Mouse (Mus musculus) CD8-positive naive resting alpha-beta T cell, adult 2 months (primary cell): ENCODE data around the gene Rap1gap2.

Experiments
- DNase-seq, 2 experiments: peaks; one replicate each; pipeline ENCODE4 v3.0.0; 2022; ENCODE audit warnings: low read depth in 2 of 2, low spot score in 2 of 2

Gene Rap1gap2

GRCm38 (mm10) chr11:74546165-74546564 is 64.5 kb downstream of the Rap1gap2 start:
- peak in 1 of 2 experiments; percentile 35 for DNase-seq

GRCm38 (mm10) chr11:74545560-74545959 is 65.2 kb downstream of the Rap1gap2 start:
- DNase-seq: no peak

GRCm38 (mm10) chr11:74537352-74537751 is 73.4 kb downstream of the Rap1gap2 start:
- DNase-seq: no peak

- no peak for DNase-seq
These were observed 74.4 kb downstream of the Rap1gap2 start for GRCm38 (mm10) chr11:74536140-74536842.

GRCm38 (mm10) chr11:74534380-74534779 is 76.3 kb downstream of the Rap1gap2 start:
- DNase-seq: no peak

- no peak for DNase-seq
These were observed 77.7 kb downstream of the Rap1gap2 start for GRCm38 (mm10) chr11:74533050-74533449.

- DNase-seq: no peak
These were observed 78.3 kb downstream of the Rap1gap2 start for GRCm38 (mm10) chr11:74532401-74532800.

- DNase-seq: no peak
These were observed 79.0 kb downstream of the Rap1gap2 start for GRCm38 (mm10) chr11:74531725-74532124.

GRCm38 (mm10) chr11:74529803-74530202 is 80.9 kb downstream of the Rap1gap2 start:
- DNase-seq: no peak

- no peak for DNase-seq
These were observed 83.2 kb downstream of the Rap1gap2 start for GRCm38 (mm10) chr11:74527555-74527954.

GRCm38 (mm10) chr11:74526180-74527158 is 84.2 kb downstream of the Rap1gap2 start:
- DNase-seq: peak; percentile 8 to 24

- DNase-seq: no peak
These were observed 85.1 kb downstream of the Rap1gap2 start for GRCm38 (mm10) chr11:74525605-74526004.

- DNase-seq: no peak
These were observed 85.5 kb downstream of the Rap1gap2 start for GRCm38 (mm10) chr11:74525205-74525604.

GRCm38 (mm10) chr11:74524050-74524965 is 86.4 kb downstream of the Rap1gap2 start:
- no peak for DNase-seq

GRCm38 (mm10) chr11:74523210-74523951 is 87.3 kb downstream of the Rap1gap2 start:
- no peak for DNase-seq

GRCm38 (mm10) chr11:74522487-74523209 is 88.1 kb downstream of the Rap1gap2 start:
- DNase-seq: peak in 1 of 2 experiments; percentile 18

- no peak for DNase-seq
These were observed 88.7 kb downstream of the Rap1gap2 start for GRCm38 (mm10) chr11:74521981-74522486.

GRCm38 (mm10) chr11:74520201-74520600 is 90.5 kb downstream of the Rap1gap2 start:
- DNase-seq: no peak

- no peak for DNase-seq
These were observed 94.6 kb downstream of the Rap1gap2 start for GRCm38 (mm10) chr11:74516112-74516511.
